Mouse (Mus musculus) testis, adult 2 months (tissue): ENCODE data around the gene Mlf2.

ENCODE experiments used
- CTCF ChIP-seq: fragments of 200-500 bp; IDR thresholded peaks from 2 replicates; pipeline ENCODE4 v1.5.1; 2012; ENCODE audit warnings: low read depth, mild to moderate bottlenecking, inconsistent platforms, low read length, moderate library complexity; ENCODE audit not compliant: control insufficient read depth, insufficient read depth, insufficient replicate concordance
- POLR2A ChIP-seq: fragments of 200-500 bp; IDR thresholded peaks from 2 replicates; pipeline ENCODE4 v1.6.1; 2012; ENCODE audit warnings: low read depth, mild to moderate bottlenecking, inconsistent platforms, low read length, moderate library complexity; ENCODE audit not compliant: control insufficient read depth

- peak; percentile 51 for TF ChIP-seq POLR2A
- TF ChIP-seq CTCF, result no peak
Measured at GRCm38 (mm10) chr6:124917518-124918330, 13.5 kb upstream of the Mlf2 start.
